Mouse (Mus musculus): ENCODE data around the gene Trim34b. TPM values are rescaled to one million over a fixed set of nuclear protein-coding genes. Genes with fewer than 3 reads are reported as not detected.

Trim34b gene
- polyA plus RNA-seq, 1 experiment from 2014 or later, result not detected

Other genes starting within 250 kb of the Trim34b start
- gene Olfr645, start 244.0 kb upstream of the Trim34b start, polyA plus RNA-seq (2014; fragmentation: Nextera tagmentation; extraction: Ambion mirVana), result not detected in 2 replicates
- not detected in 2 replicates for gene Olfr646, start 224.6 kb upstream of the Trim34b start, polyA plus RNA-seq (2014; fragmentation: Nextera tagmentation; extraction: Ambion mirVana)
- not detected in 2 replicates for gene Ubqln5, start 199.6 kb upstream of the Trim34b start, polyA plus RNA-seq (2014; fragmentation: Nextera tagmentation; extraction: Ambion mirVana)
- gene Olfr643, start 192.1 kb upstream of the Trim34b start, polyA plus RNA-seq (2014; fragmentation: Nextera tagmentation; extraction: Ambion mirVana), result not detected in 2 replicates
- gene Ubqln3, start 186.2 kb upstream of the Trim34b start, polyA plus RNA-seq (2014; fragmentation: Nextera tagmentation; extraction: Ambion mirVana), result not detected in 2 replicates
- not detected in 2 replicates for gene Ubqlnl, start 178.9 kb upstream of the Trim34b start, polyA plus RNA-seq (2014; fragmentation: Nextera tagmentation; extraction: Ambion mirVana)
- gene Olfm5, start 164.6 kb upstream of the Trim34b start, polyA plus RNA-seq (2014; fragmentation: Nextera tagmentation; extraction: Ambion mirVana), result not detected in 2 replicates
- 0.15 and 0.27 TPM in 2 replicates for gene Olfr648, start 146.1 kb upstream of the Trim34b start, polyA plus RNA-seq (2014; fragmentation: Nextera tagmentation; extraction: Ambion mirVana)
- not detected in 2 replicates for gene Olfr649, start 133.5 kb upstream of the Trim34b start, polyA plus RNA-seq (2014; fragmentation: Nextera tagmentation; extraction: Ambion mirVana)
- gene Trim6, start 110.7 kb upstream of the Trim34b start, polyA plus RNA-seq (2014; fragmentation: Nextera tagmentation; extraction: Ambion mirVana), result 2.9 and 3.5 TPM in 2 replicates
- gene Trim34a, start 85.0 kb upstream of the Trim34b start, polyA plus RNA-seq (2014; fragmentation: Nextera tagmentation; extraction: Ambion mirVana), result 0.83 and 0.98 TPM in 2 replicates
- gene Trim5, start 41.4 kb upstream of the Trim34b start, polyA plus RNA-seq (2014; fragmentation: Nextera tagmentation; extraction: Ambion mirVana), result 0.11 TPM in 1 of 2 replicates, not detected in the other
- gene Trim12a, start 14.0 kb upstream of the Trim34b start, polyA plus RNA-seq (2014; fragmentation: Nextera tagmentation; extraction: Ambion mirVana), result 1.7 and 2.9 TPM in 2 replicates
- 1.0 and 1.2 TPM in 2 replicates for gene Trim12c, start 23.9 kb downstream of the Trim34b start, polyA plus RNA-seq (2014; fragmentation: Nextera tagmentation; extraction: Ambion mirVana)
- not detected in 2 replicates for gene Trim30b, start 40.4 kb downstream of the Trim34b start, polyA plus RNA-seq (2014; fragmentation: Nextera tagmentation; extraction: Ambion mirVana)
- not detected in 2 replicates for gene Trim30c, start 71.4 kb downstream of the Trim34b start, polyA plus RNA-seq (2014; fragmentation: Nextera tagmentation; extraction: Ambion mirVana)
- 0.50 and 1.3 TPM in 2 replicates for gene Trim30a, start 135.7 kb downstream of the Trim34b start, polyA plus RNA-seq (2014; fragmentation: Nextera tagmentation; extraction: Ambion mirVana)
- 0.25 and 0.31 TPM in 2 replicates for gene Trim30d, start 178.4 kb downstream of the Trim34b start, polyA plus RNA-seq (2014; fragmentation: Nextera tagmentation; extraction: Ambion mirVana)
- not detected in 2 replicates for gene Olfr651, start 220.7 kb downstream of the Trim34b start, polyA plus RNA-seq (2014; fragmentation: Nextera tagmentation; extraction: Ambion mirVana)
- not detected in 2 replicates for gene Olfr652, start 231.4 kb downstream of the Trim34b start, polyA plus RNA-seq (2014; fragmentation: Nextera tagmentation; extraction: Ambion mirVana)
- gene Olfr653, start 247.8 kb downstream of the Trim34b start, polyA plus RNA-seq (2014; fragmentation: Nextera tagmentation; extraction: Ambion mirVana), result not detected in 2 replicates